Mouse (Mus musculus): ENCODE results near the gene Nck2. TPM values are rescaled to one million over a fixed set of nuclear protein-coding genes. Genes with fewer than 3 reads are reported as not detected.

Gene Nck2
- polyA plus RNA-seq, 1 experiment from 2014 or later, result 35.3 TPM

DNA sequence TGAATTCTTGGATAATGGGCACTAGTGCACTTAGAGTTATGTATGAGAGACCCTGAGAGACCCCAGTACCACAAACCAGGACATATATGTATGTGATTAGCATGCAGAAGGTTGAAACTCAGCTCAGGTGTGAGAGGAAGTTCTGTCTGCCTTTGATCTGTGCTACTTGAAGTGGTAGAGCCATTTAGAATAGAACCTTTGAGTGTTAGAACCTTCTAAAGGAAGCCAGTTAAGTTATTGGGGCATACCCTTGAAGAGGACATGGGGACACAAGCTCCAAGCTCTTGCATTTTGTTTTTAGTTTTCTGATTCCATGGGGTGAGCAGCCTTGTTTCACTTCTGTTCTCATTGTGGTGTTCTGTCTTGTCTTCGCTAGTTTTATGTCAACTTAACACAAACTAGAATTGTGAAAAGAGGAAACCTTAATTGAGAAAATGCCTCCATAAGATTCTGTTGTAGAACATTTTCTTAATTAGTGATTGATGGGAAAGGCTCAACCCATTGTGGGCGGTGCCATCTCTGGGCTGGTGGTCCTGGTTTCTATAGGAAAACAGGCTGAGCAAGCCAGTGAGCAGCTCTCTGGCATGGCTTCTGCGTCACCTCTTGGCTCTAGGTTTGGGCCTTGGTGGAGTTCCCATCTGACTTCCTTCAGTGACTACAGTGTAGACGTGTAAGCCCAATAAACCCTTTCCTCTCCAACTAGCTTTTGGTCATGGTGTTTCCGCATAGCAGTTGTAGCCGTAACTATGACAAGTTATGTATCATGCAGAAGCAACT, 57.0 kb downstream of the Nck2 start:
- H3K27me3 ChIP-seq (ENCODE audit: poor library complexity, severe bottlenecking), result peaks cover 44% of the 10 kb centered on the region; the same call in 1 of the 2 replicates
- no peak for DNase-seq (ENCODE audit: extremely low spot score, low spot score)
- H3K4me3 ChIP-seq, result no peak overlapping the region

DNA sequence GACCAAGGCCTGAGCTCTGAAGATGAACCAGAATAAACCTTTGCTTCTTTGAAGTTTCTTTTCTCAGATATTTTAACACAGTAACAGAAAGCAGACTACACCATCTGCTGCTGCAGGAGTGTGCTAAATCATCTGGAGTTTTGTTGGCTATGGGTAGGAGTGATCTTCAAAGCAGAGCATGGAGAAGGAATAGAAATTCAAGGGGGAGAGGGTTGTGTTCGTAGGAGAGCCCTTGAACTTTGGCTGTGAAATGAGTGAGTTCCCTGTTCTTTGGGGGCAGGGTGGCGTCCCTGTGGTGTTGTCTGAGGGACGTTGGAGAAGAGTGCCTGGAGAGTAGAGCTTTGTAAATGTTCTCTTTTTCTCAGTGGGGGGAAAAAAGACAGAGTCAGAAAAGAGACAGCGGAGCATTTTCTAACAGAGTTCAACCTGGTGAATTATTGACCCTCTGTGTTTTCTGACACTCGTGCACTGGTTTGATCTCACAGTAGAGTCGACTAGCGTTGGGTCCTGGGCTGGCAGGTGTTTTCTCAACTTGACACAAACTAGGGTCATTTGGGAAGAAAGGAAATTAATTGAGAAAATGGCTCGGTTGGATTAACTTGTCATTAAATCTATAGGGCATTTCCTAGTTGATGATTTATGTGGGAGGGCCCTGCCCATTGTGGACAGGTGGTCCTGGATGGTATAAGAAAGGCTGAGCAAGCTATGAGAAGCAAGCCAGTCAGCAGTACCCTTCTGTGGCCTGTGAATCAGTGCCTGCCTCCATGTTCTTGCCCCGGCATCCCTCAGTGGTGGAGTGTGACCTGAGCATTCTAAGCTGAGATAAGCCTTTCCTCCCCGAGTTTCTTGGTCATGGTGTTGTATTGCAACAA, 57.8 kb downstream of the Nck2 start:
- H3K4me1 ChIP-seq, result peaks cover 56% of the 10 kb centered on the region
- H3K9me3 ChIP-seq, result no peaks in the 10 kb centered on the region
- H3K36me3 ChIP-seq (replicated peaks), result no peaks in the 10 kb centered on the region
- peaks cover 52% of the 10 kb centered on the region; the same call in 1 of the 2 replicates for H3K27me3 ChIP-seq (ENCODE audit: poor library complexity, severe bottlenecking)
- no peak for DNase-seq (ENCODE audit: extremely low spot score, low spot score)
- H3K4me3 ChIP-seq, result no peak overlapping the region
- H3K27ac ChIP-seq, result no peak overlapping the region
- 77% methylated on average over 10 of the region's 10 CpGs for WGBS

More for the DNA sequence above, 57.0 kb downstream of the Nck2 start:
- Histone ChIP-seq H3K4me1 (peaks cover 59% of the 10 kb centered on the region), H3K27ac (no peak overlapping the region), H3K9me3 (no peaks in the 10 kb centered on the region), H3K36me3 (replicated peaks) (no peaks in the 10 kb centered on the region)
- 95% methylated on average over 6 of the region's 6 CpGs for WGBS

GRCm38 (mm10) chr1:43502792-43503146, 58.4 kb downstream of the Nck2 start:
- no peaks in the 10 kb centered on the region for H3K9me3 ChIP-seq
- WGBS, result 83% methylated on average over 8 of the region's 8 CpGs
- H3K36me3 ChIP-seq (replicated peaks), result no peaks in the 10 kb centered on the region
- H3K4me1 ChIP-seq, result peaks cover 51% of the 10 kb centered on the region
- no peak overlapping the region for H3K4me3 ChIP-seq
- peaks cover 53% of the 10 kb centered on the region; the same call in 1 of the 2 replicates for H3K27me3 ChIP-seq (ENCODE audit: poor library complexity, severe bottlenecking)
- DNase-seq (ENCODE audit: extremely low spot score, low spot score), result no peak
- no peak overlapping the region for H3K27ac ChIP-seq

GRCm38 (mm10) chr1:43503261-43503660, 58.9 kb downstream of the Nck2 start:
- Histone ChIP-seq H3K27me3 (ENCODE audit: poor library complexity, severe bottlenecking) (peaks cover 53% of the 10 kb centered on the region; the same call in 1 of the 2 replicates), H3K27ac (no peak overlapping the region), H3K36me3 (replicated peaks) (no peaks in the 10 kb centered on the region), H3K9me3 (no peaks in the 10 kb centered on the region), H3K4me3 (no peak overlapping the region), H3K4me1 (peaks cover 46% of the 10 kb centered on the region)
- DNase-seq (ENCODE audit: extremely low spot score, low spot score), result no peak
- 92% methylated on average over 2 of the region's 2 CpGs for WGBS

- Histone ChIP-seq H3K9me3 (no peaks in the 10 kb centered on the region), H3K4me3 (no peak overlapping the region), H3K36me3 (replicated peaks) (no peaks in the 10 kb centered on the region), H3K4me1 (peaks cover 45% of the 10 kb centered on the region), H3K27ac (no peak overlapping the region), H3K27me3 (ENCODE audit: poor library complexity, severe bottlenecking) (peaks cover 53% of the 10 kb centered on the region; the same call in 1 of the 2 replicates)
- DNase-seq (ENCODE audit: extremely low spot score, low spot score), result no peak
- 88% methylated on average over 6 of the region's 6 CpGs for WGBS
Observed at GRCm38 (mm10) chr1:43503676-43504075, 59.3 kb downstream of the Nck2 start.

GRCm38 (mm10) chr1:43504235-43504634, 59.9 kb downstream of the Nck2 start:
- Histone ChIP-seq H3K9me3 (no peaks in the 10 kb centered on the region), H3K36me3 (replicated peaks) (peaks cover 5% of the 10 kb centered on the region), H3K27me3 (ENCODE audit: poor library complexity, severe bottlenecking) (peaks cover 53% of the 10 kb centered on the region; the same call in 1 of the 2 replicates), H3K4me3 (no peak overlapping the region), H3K4me1 (peaks cover 41% of the 10 kb centered on the region), H3K27ac (no peak overlapping the region)
- 37% methylated on average over 4 of the region's 4 CpGs for WGBS
- no peak for DNase-seq (ENCODE audit: extremely low spot score, low spot score)

GRCm38 (mm10) chr1:43506638-43507037, 62.3 kb downstream of the Nck2 start:
- no peak overlapping the region for H3K27ac ChIP-seq
- no peak overlapping the region for H3K4me3 ChIP-seq
- peaks cover 40% of the 10 kb centered on the region; the same call in 1 of the 2 replicates for H3K27me3 ChIP-seq (ENCODE audit: poor library complexity, severe bottlenecking)
- WGBS, result 87% methylated on average over 3 of the region's 3 CpGs
- H3K4me1 ChIP-seq, result peaks cover 30% of the 10 kb centered on the region
- no peak for DNase-seq (ENCODE audit: extremely low spot score, low spot score)
- no peaks in the 10 kb centered on the region for H3K9me3 ChIP-seq
- peaks cover 29% of the 10 kb centered on the region for H3K36me3 ChIP-seq (replicated peaks)

DNA sequence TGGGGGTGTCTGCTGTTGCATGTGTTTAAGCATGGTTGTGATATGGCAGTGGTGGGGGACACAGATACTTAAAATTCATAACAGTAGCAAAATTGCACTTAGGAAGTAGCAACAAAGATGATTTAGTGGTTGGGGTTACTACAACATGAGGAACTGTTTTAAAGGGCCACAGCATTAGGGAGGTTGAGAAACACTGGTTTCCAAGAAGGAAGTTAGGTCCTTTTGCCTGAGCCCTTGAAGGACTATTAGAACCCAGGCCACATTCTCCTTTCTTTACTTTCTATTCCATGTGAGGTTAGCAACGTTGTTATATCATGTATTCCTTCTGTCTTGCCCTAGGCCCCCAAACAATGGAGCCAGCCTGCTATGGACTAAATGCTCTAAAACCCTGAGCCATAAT, 63.4 kb downstream of the Nck2 start:
- no peak overlapping the region for H3K4me3 ChIP-seq
- no peak for DNase-seq (ENCODE audit: extremely low spot score, low spot score)
- no peaks in the 10 kb centered on the region for H3K9me3 ChIP-seq
- H3K27me3 ChIP-seq (ENCODE audit: poor library complexity, severe bottlenecking), result peaks cover 28% of the 10 kb centered on the region; the same call in 1 of the 2 replicates
- peaks cover 20% of the 10 kb centered on the region for H3K4me1 ChIP-seq
- no peak overlapping the region for H3K27ac ChIP-seq
- peaks cover 41% of the 10 kb centered on the region for H3K36me3 ChIP-seq (replicated peaks)
- WGBS, result 100% methylated on average over 1 of the region's 1 CpGs

GRCm38 (mm10) chr1:43511256-43511655, 66.9 kb downstream of the Nck2 start:
- Histone ChIP-seq H3K9me3 (no peaks in the 10 kb centered on the region), H3K27ac (no peak overlapping the region), H3K4me1 (peaks cover 1% of the 10 kb centered on the region), H3K36me3 (replicated peaks) (peaks cover 64% of the 10 kb centered on the region), H3K4me3 (no peak overlapping the region), H3K27me3 (ENCODE audit: poor library complexity, severe bottlenecking) (peaks cover 9% of the 10 kb centered on the region; the same call in 1 of the 2 replicates)
- 88% methylated on average over 12 of the region's 12 CpGs for WGBS
- no peak for DNase-seq (ENCODE audit: extremely low spot score, low spot score)

DNA sequence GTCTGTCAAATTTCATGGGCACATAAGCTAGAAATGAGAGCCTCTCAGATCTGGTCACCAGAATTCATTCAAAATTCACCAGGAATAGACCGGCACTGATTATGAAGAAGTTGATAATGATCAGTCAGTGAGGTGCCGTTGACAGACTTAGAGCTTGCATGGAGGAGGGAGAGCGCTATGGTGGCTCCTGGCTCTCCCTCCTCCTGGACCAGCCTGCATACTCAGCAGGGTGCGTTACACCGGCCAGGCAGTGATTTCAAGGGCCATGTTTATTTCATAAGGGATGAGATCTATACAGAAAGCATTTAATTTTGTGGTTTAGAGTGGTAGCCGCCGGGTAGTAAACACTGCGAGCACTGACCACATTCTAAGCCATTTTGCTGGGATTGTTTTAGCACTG, 67.3 kb downstream of the Nck2 start:
- Histone ChIP-seq H3K27me3 (ENCODE audit: poor library complexity, severe bottlenecking) (0 out of 2 replicates have a peak, but pooled peaks cover 5% of the 10 kb centered on the region), H3K36me3 (replicated peaks) (peaks cover 64% of the 10 kb centered on the region), H3K4me1 (no peaks in the 10 kb centered on the region), H3K4me3 (no peak overlapping the region), H3K27ac (no peak overlapping the region), H3K9me3 (no peaks in the 10 kb centered on the region)
- no peak for DNase-seq (ENCODE audit: extremely low spot score, low spot score)
- 96% methylated on average over 8 of the region's 8 CpGs for WGBS

DNA sequence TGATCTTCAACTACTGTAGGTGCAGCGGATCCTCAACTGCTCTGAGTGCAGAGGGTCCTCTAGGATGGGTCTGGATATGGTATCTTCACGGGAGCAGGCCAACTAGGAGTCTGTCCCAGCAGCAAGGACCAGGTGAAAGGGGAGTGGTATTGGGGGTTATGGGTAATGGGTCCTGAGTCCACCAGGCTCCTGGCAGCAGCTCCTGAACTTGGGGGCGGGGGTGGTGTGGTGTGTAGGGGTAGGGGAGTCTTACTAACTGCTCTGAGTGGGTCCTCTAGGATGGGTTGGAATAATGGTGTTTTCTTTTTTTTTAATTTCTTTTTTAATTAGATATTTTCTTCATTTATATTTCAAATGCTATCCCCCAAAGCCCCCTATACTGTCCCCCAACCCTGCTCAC, 73.0 kb downstream of the Nck2 start:
- no peaks in the 10 kb centered on the region for H3K9me3 ChIP-seq
- WGBS, result 96% methylated on average over 3 of the region's 3 CpGs
- DNase-seq (ENCODE audit: extremely low spot score, low spot score), result no peak
- H3K4me3 ChIP-seq, result no peak overlapping the region
- H3K27me3 ChIP-seq (ENCODE audit: poor library complexity, severe bottlenecking), result no peaks in the 10 kb centered on the region
- H3K27ac ChIP-seq, result no peak overlapping the region
- no peaks in the 10 kb centered on the region for H3K4me1 ChIP-seq
- peaks cover 47% of the 10 kb centered on the region for H3K36me3 ChIP-seq (replicated peaks)

DNA sequence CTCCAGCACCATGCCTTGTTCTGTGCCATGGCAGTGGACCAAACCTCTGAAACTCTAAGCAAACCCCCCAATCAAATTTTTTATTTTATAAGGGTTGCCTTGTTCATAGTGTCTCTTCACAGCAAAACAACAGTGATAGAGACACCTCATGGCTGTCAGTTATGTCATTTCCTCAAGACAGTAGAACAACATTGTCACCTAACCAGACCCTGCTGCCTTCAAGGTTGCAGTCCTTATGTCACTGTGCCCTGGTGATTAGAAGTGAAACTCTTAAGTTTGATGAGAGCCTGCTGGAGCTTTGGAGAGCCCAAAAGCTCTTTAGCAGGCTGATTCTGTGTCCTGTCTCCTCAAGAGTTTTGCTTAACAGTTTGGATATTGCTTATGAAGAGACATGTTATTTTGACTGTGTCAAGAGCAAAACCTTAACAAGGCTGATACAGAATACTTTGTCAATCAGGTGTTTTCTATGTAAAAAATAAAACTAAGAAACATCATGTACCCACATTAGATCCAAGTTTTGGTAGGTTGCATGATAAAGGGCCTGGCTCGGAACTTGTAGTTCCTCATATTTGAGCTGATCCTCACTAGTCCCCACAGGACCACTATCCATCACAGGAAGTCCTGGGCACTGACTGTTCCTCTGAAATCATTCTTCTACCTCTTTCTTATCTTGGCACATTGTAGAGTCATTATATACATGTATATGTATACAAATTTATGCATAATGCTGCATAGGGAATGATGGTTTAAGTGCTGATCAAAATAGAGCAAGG, 76.0 kb downstream of the Nck2 start:
- H3K27ac ChIP-seq, result no peak overlapping the region
- WGBS, result 90% methylated on average over 1 of the region's 1 CpGs
- no peaks in the 10 kb centered on the region for H3K27me3 ChIP-seq (ENCODE audit: poor library complexity, severe bottlenecking)
- no peaks in the 10 kb centered on the region for H3K9me3 ChIP-seq
- H3K4me1 ChIP-seq, result no peaks in the 10 kb centered on the region
- H3K4me3 ChIP-seq, result no peak overlapping the region
- DNase-seq (ENCODE audit: extremely low spot score, low spot score), result no peak
- peaks cover 21% of the 10 kb centered on the region; the same call in 1 of the 2 replicates for H3K36me3 ChIP-seq (replicated peaks)
